Mouse (Mus musculus): ENCODE results near the gene Tcte1.

The Tcte1 gene

GRCm38 (mm10) chr17:45523263-45523662 is at the start of gene Tcte1:
Gene Tcte1 (plus strand): TSS chr17:45523434.
- DNase-seq: peak; percentile 76 to 81

GRCm38 (mm10) chr17:45473667-45474066 is 49.6 kb upstream of the Tcte1 start:
- DNase-seq: no peak

- DNase-seq: peak in 1 of 2 experiments; percentile 20
Observed at GRCm38 (mm10) chr17:45474146-45474545, 49.1 kb upstream of the Tcte1 start.

- peak; percentile 87 to 88 for DNase-seq
Observed at GRCm38 (mm10) chr17:45474669-45475465, 48.4 kb upstream of the Tcte1 start, which contains the start of gene Spats1. Gene Spats1 (minus strand): TSS chr17:45475415.

- DNase-seq: peak; percentile 95 to 97
Observed at GRCm38 (mm10) chr17:45478234-45478825, 44.9 kb upstream of the Tcte1 start.

- DNase-seq: peak; percentile 54 to 59
Observed at GRCm38 (mm10) chr17:45480429-45480828, 42.8 kb upstream of the Tcte1 start.

GRCm38 (mm10) chr17:45485581-45485980 is 37.7 kb upstream of the Tcte1 start:
- no peak for DNase-seq

- DNase-seq: no peak
Observed at GRCm38 (mm10) chr17:45487216-45487615, 36.0 kb upstream of the Tcte1 start.

- no peak for DNase-seq
Observed at GRCm38 (mm10) chr17:45488321-45489254, 34.6 kb upstream of the Tcte1 start.

- no peak for DNase-seq
Observed at GRCm38 (mm10) chr17:45489736-45490135, 33.5 kb upstream of the Tcte1 start.

GRCm38 (mm10) chr17:45490532-45491154 is 32.6 kb upstream of the Tcte1 start:
- no peak for DNase-seq

GRCm38 (mm10) chr17:45495398-45495797 is 27.8 kb upstream of the Tcte1 start:
- no peak for DNase-seq

GRCm38 (mm10) chr17:45498397-45498796 is 24.8 kb upstream of the Tcte1 start:
- DNase-seq: no peak

GRCm38 (mm10) chr17:45499516-45499915 is 23.7 kb upstream of the Tcte1 start:
- DNase-seq: no peak

GRCm38 (mm10) chr17:45500981-45501380 is 22.3 kb upstream of the Tcte1 start:
- no peak for DNase-seq

- DNase-seq: no peak
Observed at GRCm38 (mm10) chr17:45502324-45502723, 20.9 kb upstream of the Tcte1 start.

GRCm38 (mm10) chr17:45503301-45503973 is 19.8 kb upstream of the Tcte1 start:
- no peak for DNase-seq

GRCm38 (mm10) chr17:45505941-45506465 is 17.2 kb upstream of the Tcte1 start:
- DNase-seq: peak in 1 of 2 experiments; percentile 38

- DNase-seq: peak; percentile 98 to 99
Observed at GRCm38 (mm10) chr17:45506700-45507189, 16.5 kb upstream of the Tcte1 start, which contains the start of gene Aars2. Gene Aars2 (plus strand): TSS chr17:45506841.

- DNase-seq: no peak
Observed at GRCm38 (mm10) chr17:45510871-45511270, 12.4 kb upstream of the Tcte1 start.

GRCm38 (mm10) chr17:45511757-45512156 is 11.5 kb upstream of the Tcte1 start:
- no peak for DNase-seq
